Mouse (Mus musculus): ENCODE results near the gene Ank2. TPM values are rescaled to one million over a fixed set of nuclear protein-coding genes. Genes with fewer than 3 reads are reported as not detected.

The Ank2 gene
- polyA plus RNA-seq, 1 experiment from 2014 or later, result 49.5 TPM

- Histone ChIP-seq H3K4me2 (ENCODE audit: low read length) (no peak overlapping the region), H3K4me1 (ENCODE audit: control insufficient read depth in 2 of 2, insufficient read depth in 2 of 2, low read length in 2 of 2) (no peaks in the 10 kb centered on the region; a peak in 1 of 4 replicates), H3K4me3 (ENCODE audit: control insufficient read depth in 1 of 2, insufficient read depth in 1 of 2, low read depth in 1 of 2, low read length in 2 of 2) (no peak overlapping the region), H3K36me3 (ENCODE audit: control insufficient read depth, insufficient read depth, low read length) (peaks cover 17% of the 10 kb centered on the region; the same call in 1 of the 2 replicates), H3K9me3 (ENCODE audit: control insufficient read depth, low read length) (no peaks in the 10 kb centered on the region), H3K9ac (ENCODE audit: low read length) (no peak overlapping the region), H3K27ac (replicated peaks in 1 of 2; ENCODE audit: control insufficient read depth in 1 of 2, insufficient read depth in 1 of 2, low read depth in 2 of 2, low read length in 2 of 2) (no peak overlapping the region), H3K27me3 (ENCODE audit: control insufficient read depth, insufficient read depth, low read length) (no peaks in the 10 kb centered on the region)
- 70% methylated on average over 3 of the region's 3 CpGs for WGBS
- no peak for ATAC-seq (ENCODE audit: insufficient number of reproducible peaks, insufficient read depth, low FRiP score, low read depth)
Measured at GRCm38 (mm10) chr3:127019728-127020127, 479.4 kb downstream of the Ank2 start.

- H3K4me1 ChIP-seq (ENCODE audit: control insufficient read depth in 2 of 2, insufficient read depth in 2 of 2, low read length in 2 of 2), result peaks cover 0 to 4% of the 10 kb centered on the region in 2 experiments; a peak in 1 of 4 replicates
- 54% methylated on average over 6 of the region's 6 CpGs for WGBS
- H3K4me3 ChIP-seq (ENCODE audit: control insufficient read depth in 1 of 2, insufficient read depth in 1 of 2, low read depth in 1 of 2, low read length in 2 of 2), result no peak overlapping the region
- peaks cover 21% of the 10 kb centered on the region; the same call in 1 of the 2 replicates for H3K36me3 ChIP-seq (ENCODE audit: control insufficient read depth, insufficient read depth, low read length)
- H3K4me2 ChIP-seq (ENCODE audit: low read length), result no peak overlapping the region
- H3K27me3 ChIP-seq (ENCODE audit: control insufficient read depth, insufficient read depth, low read length), result no peaks in the 10 kb centered on the region
- no peak overlapping the region for H3K9ac ChIP-seq (ENCODE audit: low read length)
- no peak for ATAC-seq (ENCODE audit: insufficient number of reproducible peaks, insufficient read depth, low FRiP score, low read depth)
- no peaks in the 10 kb centered on the region for H3K9me3 ChIP-seq (ENCODE audit: control insufficient read depth, low read length)
- no peak overlapping the region for H3K27ac ChIP-seq (replicated peaks in 1 of 2; ENCODE audit: control insufficient read depth in 1 of 2, insufficient read depth in 1 of 2, low read depth in 2 of 2, low read length in 2 of 2)
Measured at GRCm38 (mm10) chr3:127019109-127019508, 480.0 kb downstream of the Ank2 start.

GRCm38 (mm10) chr3:127017523-127017922 lies 481.6 kb downstream of the Ank2 start:
- Histone ChIP-seq H3K9ac (ENCODE audit: low read length) (no peak overlapping the region), H3K4me3 (ENCODE audit: control insufficient read depth in 1 of 2, insufficient read depth in 1 of 2, low read depth in 1 of 2, low read length in 2 of 2) (no peak overlapping the region), H3K4me2 (ENCODE audit: low read length) (no peak overlapping the region), H3K27me3 (ENCODE audit: control insufficient read depth, insufficient read depth, low read length) (no peaks in the 10 kb centered on the region), H3K27ac (replicated peaks in 1 of 2; ENCODE audit: control insufficient read depth in 1 of 2, insufficient read depth in 1 of 2, low read depth in 2 of 2, low read length in 2 of 2) (no peak overlapping the region), H3K36me3 (ENCODE audit: control insufficient read depth, insufficient read depth, low read length) (peaks cover 21% of the 10 kb centered on the region; the same call in 1 of the 2 replicates), H3K9me3 (ENCODE audit: control insufficient read depth, low read length) (no peaks in the 10 kb centered on the region), H3K4me1 (ENCODE audit: control insufficient read depth in 2 of 2, insufficient read depth in 2 of 2, low read length in 2 of 2) (peaks cover 2 to 4% of the 10 kb centered on the region in 2 experiments; a peak in 1 of 4 replicates)
- 85% methylated on average over 3 of the region's 3 CpGs for WGBS
- no peak for ATAC-seq (ENCODE audit: insufficient number of reproducible peaks, insufficient read depth, low FRiP score, low read depth)

- no peak overlapping the region for H3K4me2 ChIP-seq (ENCODE audit: low read length)
- no peak overlapping the region for H3K9ac ChIP-seq (ENCODE audit: low read length)
- 91% methylated on average over 6 of the region's 6 CpGs for WGBS
- H3K4me1 ChIP-seq (ENCODE audit: control insufficient read depth in 2 of 2, insufficient read depth in 2 of 2, low read length in 2 of 2), result peaks cover 2 to 4% of the 10 kb centered on the region in 2 experiments; a peak in 1 of 4 replicates
- no peak overlapping the region for H3K4me3 ChIP-seq (ENCODE audit: control insufficient read depth in 1 of 2, insufficient read depth in 1 of 2, low read depth in 1 of 2, low read length in 2 of 2)
- H3K27me3 ChIP-seq (ENCODE audit: control insufficient read depth, insufficient read depth, low read length), result no peaks in the 10 kb centered on the region
- ATAC-seq (ENCODE audit: insufficient number of reproducible peaks, insufficient read depth, low FRiP score, low read depth), result no peak
- no peak overlapping the region for H3K27ac ChIP-seq (replicated peaks in 1 of 2; ENCODE audit: control insufficient read depth in 1 of 2, insufficient read depth in 1 of 2, low read depth in 2 of 2, low read length in 2 of 2)
- peaks cover 25% of the 10 kb centered on the region for H3K36me3 ChIP-seq (ENCODE audit: control insufficient read depth, insufficient read depth, low read length)
- H3K9me3 ChIP-seq (ENCODE audit: control insufficient read depth, low read length), result no peaks in the 10 kb centered on the region
Measured at GRCm38 (mm10) chr3:127015596-127015995, 483.6 kb downstream of the Ank2 start.

GRCm38 (mm10) chr3:127015175-127015574 lies 484.0 kb downstream of the Ank2 start:
- Histone ChIP-seq H3K9ac (ENCODE audit: low read length) (no peak overlapping the region), H3K4me1 (ENCODE audit: control insufficient read depth in 2 of 2, insufficient read depth in 2 of 2, low read length in 2 of 2) (peaks cover 2 to 4% of the 10 kb centered on the region in 2 experiments; a peak in 1 of 4 replicates), H3K36me3 (ENCODE audit: control insufficient read depth, insufficient read depth, low read length) (peaks cover 27% of the 10 kb centered on the region), H3K27ac (replicated peaks in 1 of 2; ENCODE audit: control insufficient read depth in 1 of 2, insufficient read depth in 1 of 2, low read depth in 2 of 2, low read length in 2 of 2) (no peak overlapping the region), H3K4me2 (ENCODE audit: low read length) (no peak overlapping the region), H3K9me3 (ENCODE audit: control insufficient read depth, low read length) (no peaks in the 10 kb centered on the region), H3K4me3 (ENCODE audit: control insufficient read depth in 1 of 2, insufficient read depth in 1 of 2, low read depth in 1 of 2, low read length in 2 of 2) (no peak overlapping the region), H3K27me3 (ENCODE audit: control insufficient read depth, insufficient read depth, low read length) (no peaks in the 10 kb centered on the region)
- ATAC-seq (ENCODE audit: insufficient number of reproducible peaks, insufficient read depth, low FRiP score, low read depth), result no peak
- 79% methylated on average over 6 of the region's 6 CpGs for WGBS

- Histone ChIP-seq H3K9me3 (ENCODE audit: control insufficient read depth, low read length) (no peaks in the 10 kb centered on the region), H3K4me2 (ENCODE audit: low read length) (no peak overlapping the region), H3K4me3 (ENCODE audit: control insufficient read depth in 1 of 2, insufficient read depth in 1 of 2, low read depth in 1 of 2, low read length in 2 of 2) (no peak overlapping the region), H3K27ac (replicated peaks in 1 of 2; ENCODE audit: control insufficient read depth in 1 of 2, insufficient read depth in 1 of 2, low read depth in 2 of 2, low read length in 2 of 2) (no peak overlapping the region), H3K36me3 (ENCODE audit: control insufficient read depth, insufficient read depth, low read length) (peaks cover 27% of the 10 kb centered on the region), H3K4me1 (ENCODE audit: control insufficient read depth in 2 of 2, insufficient read depth in 2 of 2, low read length in 2 of 2) (peaks cover 2 to 4% of the 10 kb centered on the region in 2 experiments; a peak in 1 of 4 replicates), H3K27me3 (ENCODE audit: control insufficient read depth, insufficient read depth, low read length) (no peaks in the 10 kb centered on the region), H3K9ac (ENCODE audit: low read length) (no peak overlapping the region)
- no peak for ATAC-seq (ENCODE audit: insufficient number of reproducible peaks, insufficient read depth, low FRiP score, low read depth)
- 61% methylated on average over 4 of the region's 4 CpGs for WGBS
Measured at GRCm38 (mm10) chr3:127013976-127014375, 485.2 kb downstream of the Ank2 start.

GRCm38 (mm10) chr3:127012525-127012924 lies 486.6 kb downstream of the Ank2 start:
- no peak for ATAC-seq (ENCODE audit: insufficient number of reproducible peaks, insufficient read depth, low FRiP score, low read depth)
- Histone ChIP-seq H3K4me2 (ENCODE audit: low read length) (no peak overlapping the region), H3K36me3 (ENCODE audit: control insufficient read depth, insufficient read depth, low read length) (peaks cover 32% of the 10 kb centered on the region), H3K27ac (replicated peaks in 1 of 2; ENCODE audit: control insufficient read depth in 1 of 2, insufficient read depth in 1 of 2, low read depth in 2 of 2, low read length in 2 of 2) (no peak overlapping the region), H3K4me3 (ENCODE audit: control insufficient read depth in 1 of 2, insufficient read depth in 1 of 2, low read depth in 1 of 2, low read length in 2 of 2) (no peak overlapping the region), H3K27me3 (ENCODE audit: control insufficient read depth, insufficient read depth, low read length) (no peaks in the 10 kb centered on the region), H3K4me1 (ENCODE audit: control insufficient read depth in 2 of 2, insufficient read depth in 2 of 2, low read length in 2 of 2) (peaks cover 2 to 4% of the 10 kb centered on the region in 2 experiments; a peak in 1 of 4 replicates), H3K9me3 (ENCODE audit: control insufficient read depth, low read length) (no peaks in the 10 kb centered on the region), H3K9ac (ENCODE audit: low read length) (no peak overlapping the region)
- 57% methylated on average over 8 of the region's 8 CpGs for WGBS

Measured in heart, embryonic 14.5 days (tissue).